Mouse (Mus musculus): Measurements from ENCODE around the gene Cdr2l. TPM values are rescaled to one million over a fixed set of nuclear protein-coding genes. Genes with fewer than 3 reads are reported as not detected.

Cdr2l gene
- polyA plus RNA-seq, 1 experiment = 14.3 TPM

GRCm38 (mm10) chr11:115406858-115407401 lies 25.2 kb downstream of the Cdr2l start:
- H3K4me3 ChIP-seq (ENCODE audit: control insufficient read depth, insufficient read depth, low read length) = peak overlapping the region; percentile 3; the same call in 1 of the 2 replicates
- peak; percentile 81 for DNase-seq
- H3K27ac ChIP-seq (ENCODE audit: control insufficient read depth, insufficient read depth, low read length) = peak overlapping the region; percentile 98
- peaks cover 10% of the 10 kb centered on the region for H3K36me3 ChIP-seq (ENCODE audit: control insufficient read depth, insufficient read depth, low read length)
- H3K4me1 ChIP-seq (replicated peaks; ENCODE audit: control insufficient read depth, insufficient read depth, low read length) = peaks cover 65% of the 10 kb centered on the region
- TF ChIP-seq POLR2A (IDR thresholded peaks at IDR 0.05; ENCODE audit: control insufficient read depth, extremely low read depth, insufficient read depth, low read length, poor library complexity) (0 out of 2 replicates have a peak, but pooled peaks have one; percentile 36), CTCF (IDR thresholded peaks at IDR 0.05; ENCODE audit: borderline replicate concordance, control insufficient read depth, extremely low read depth, insufficient read depth, low read length, poor library complexity) (no peak)
- WGBS = 6% methylated on average over 17 of the region's 17 CpGs
- no peaks in the 10 kb centered on the region for H3K27me3 ChIP-seq (ENCODE audit: control insufficient read depth, insufficient read depth, low read length)

- Histone ChIP-seq H3K36me3 (ENCODE audit: control insufficient read depth, insufficient read depth, low read length) (peaks cover 10% of the 10 kb centered on the region), H3K27ac (ENCODE audit: control insufficient read depth, insufficient read depth, low read length) (peak overlapping the region; percentile 98), H3K4me1 (replicated peaks; ENCODE audit: control insufficient read depth, insufficient read depth, low read length) (peaks cover 64% of the 10 kb centered on the region), H3K27me3 (ENCODE audit: control insufficient read depth, insufficient read depth, low read length) (no peaks in the 10 kb centered on the region), H3K4me3 (ENCODE audit: control insufficient read depth, insufficient read depth, low read length) (peak overlapping the region; percentile 5)
- 6% methylated on average over 6 of the region's 6 CpGs for WGBS
- DNase-seq = peak; percentile 73
- TF ChIP-seq POLR2A (IDR thresholded peaks at IDR 0.05; ENCODE audit: control insufficient read depth, extremely low read depth, insufficient read depth, low read length, poor library complexity) (0 out of 2 replicates have a peak, but pooled peaks have one; percentile 16), CTCF (IDR thresholded peaks at IDR 0.05; ENCODE audit: borderline replicate concordance, control insufficient read depth, extremely low read depth, insufficient read depth, low read length, poor library complexity) (no peak)
Measured at GRCm38 (mm10) chr11:115408266-115408920, 26.7 kb downstream of the Cdr2l start.

- peaks cover 67% of the 10 kb centered on the region for H3K4me1 ChIP-seq (replicated peaks; ENCODE audit: control insufficient read depth, insufficient read depth, low read length)
- peak overlapping the region; percentile 98 for H3K27ac ChIP-seq (ENCODE audit: control insufficient read depth, insufficient read depth, low read length)
- H3K27me3 ChIP-seq (ENCODE audit: control insufficient read depth, insufficient read depth, low read length) = no peaks in the 10 kb centered on the region
- TF ChIP-seq POLR2A (IDR thresholded peaks at IDR 0.05; ENCODE audit: control insufficient read depth, extremely low read depth, insufficient read depth, low read length, poor library complexity) (no peak), CTCF (IDR thresholded peaks at IDR 0.05; ENCODE audit: borderline replicate concordance, control insufficient read depth, extremely low read depth, insufficient read depth, low read length, poor library complexity) (no peak)
- H3K36me3 ChIP-seq (ENCODE audit: control insufficient read depth, insufficient read depth, low read length) = peaks cover 10% of the 10 kb centered on the region
- H3K4me3 ChIP-seq (ENCODE audit: control insufficient read depth, insufficient read depth, low read length) = no peak overlapping the region
- DNase-seq = no peak
- 93% methylated on average over 7 of the region's 7 CpGs for WGBS
Measured at GRCm38 (mm10) chr11:115409556-115409955, 27.8 kb downstream of the Cdr2l start.

GRCm38 (mm10) chr11:115419531-115420237 lies 38.0 kb downstream of the Cdr2l start, which contains the start of the genes Atp5h and Kctd2:
Gene Atp5h, minus strand, starts transcription at chr11:115419962.
Gene Kctd2, plus strand, starts transcription at chr11:115420128.
- no peaks in the 10 kb centered on the region for H3K27me3 ChIP-seq (ENCODE audit: control insufficient read depth, insufficient read depth, low read length)
- H3K4me1 ChIP-seq (replicated peaks; ENCODE audit: control insufficient read depth, insufficient read depth, low read length) = peaks cover 34% of the 10 kb centered on the region
- DNase-seq = peak; percentile 95
- peak within 1 kb of the TSS; percentile 97 for H3K4me3 ChIP-seq (ENCODE audit: control insufficient read depth, insufficient read depth, low read length)
- 1% methylated on average over 54 of the region's 56 CpGs for WGBS
- TF ChIP-seq CTCF (IDR thresholded peaks at IDR 0.05; ENCODE audit: borderline replicate concordance, control insufficient read depth, extremely low read depth, insufficient read depth, low read length, poor library complexity) (no peak), POLR2A (IDR thresholded peaks at IDR 0.05; ENCODE audit: control insufficient read depth, extremely low read depth, insufficient read depth, low read length, poor library complexity) (peak; percentile 93)
- H3K27ac ChIP-seq (ENCODE audit: control insufficient read depth, insufficient read depth, low read length) = peak within 1 kb of the TSS; percentile 58
- H3K36me3 ChIP-seq (ENCODE audit: control insufficient read depth, insufficient read depth, low read length) = peaks cover 15% of the 10 kb centered on the region

- H3K27ac ChIP-seq (ENCODE audit: control insufficient read depth, insufficient read depth, low read length) = peak overlapping the region; percentile 58
- peak; percentile 65 for DNase-seq
- peak overlapping the region; percentile 97 for H3K4me3 ChIP-seq (ENCODE audit: control insufficient read depth, insufficient read depth, low read length)
- WGBS = 3% methylated on average over 45 of the region's 45 CpGs
- TF ChIP-seq POLR2A (IDR thresholded peaks at IDR 0.05; ENCODE audit: control insufficient read depth, extremely low read depth, insufficient read depth, low read length, poor library complexity) (no peak), CTCF (IDR thresholded peaks at IDR 0.05; ENCODE audit: borderline replicate concordance, control insufficient read depth, extremely low read depth, insufficient read depth, low read length, poor library complexity) (no peak; the same call in 1 of the 2 replicates)
- peaks cover 41% of the 10 kb centered on the region for H3K4me1 ChIP-seq (replicated peaks; ENCODE audit: control insufficient read depth, insufficient read depth, low read length)
- peaks cover 8% of the 10 kb centered on the region for H3K36me3 ChIP-seq (ENCODE audit: control insufficient read depth, insufficient read depth, low read length)
- no peaks in the 10 kb centered on the region for H3K27me3 ChIP-seq (ENCODE audit: control insufficient read depth, insufficient read depth, low read length)
Measured at GRCm38 (mm10) chr11:115420336-115421190, 38.8 kb downstream of the Cdr2l start.

Data from thymus, adult 2 months (tissue).